Mouse (Mus musculus): ENCODE measurements at regions not wholly inside any gene's neighbourhood (a gene's known extent, or its start where the extent isn't known, plus 50 kb on each side); places are given as distances from the start of the nearest gene placed in this dataset.

- Histone ChIP-seq H3K27me3 (ENCODE audit: control insufficient read depth, insufficient read depth, low read length) (no peaks in the 10 kb centered on the region), H3K4me1 (ENCODE audit: control insufficient read depth, insufficient read depth, low read length) (no peaks in the 10 kb centered on the region), H3K4me2 (replicated peaks; ENCODE audit: low read depth, low read length) (no peak overlapping the region), H3K36me3 (ENCODE audit: control insufficient read depth, insufficient read depth, low read length) (no peaks in the 10 kb centered on the region), H3K4me3 (ENCODE audit: low read length) (no peak overlapping the region), H3K9ac (ENCODE audit: low read depth, low read length) (no peak overlapping the region), H3K27ac (ENCODE audit: low read depth, low read length) (no peak overlapping the region), H3K9me3 (ENCODE audit: control insufficient read depth, low read length) (no peaks in the 10 kb centered on the region)
- ATAC-seq (ENCODE audit: low FRiP score, low TSS enrichment): no peak
- 93% methylated on average over 11 of the region's 11 CpGs for WGBS
Observed at GRCm38 (mm10) chr1:154008593-154009310, 108.7 kb upstream of the Teddm2 start.

- no peak overlapping the region for H3K4me3 ChIP-seq (ENCODE audit: low read length)
- 91% methylated on average over 4 of the region's 4 CpGs for WGBS
- ATAC-seq (ENCODE audit: low FRiP score, low TSS enrichment): no peak
- no peak overlapping the region for H3K9ac ChIP-seq (ENCODE audit: low read depth, low read length)
- H3K9me3 ChIP-seq (ENCODE audit: control insufficient read depth, low read length): no peaks in the 10 kb centered on the region
- H3K27me3 ChIP-seq (ENCODE audit: control insufficient read depth, insufficient read depth, low read length): no peaks in the 10 kb centered on the region
- H3K4me2 ChIP-seq (replicated peaks; ENCODE audit: low read depth, low read length): no peak overlapping the region
- H3K36me3 ChIP-seq (ENCODE audit: control insufficient read depth, insufficient read depth, low read length): no peaks in the 10 kb centered on the region
- no peak overlapping the region for H3K27ac ChIP-seq (ENCODE audit: low read depth, low read length)
- H3K4me1 ChIP-seq (ENCODE audit: control insufficient read depth, insufficient read depth, low read length): no peaks in the 10 kb centered on the region
Observed at GRCm38 (mm10) chr1:154010681-154011080, 110.7 kb upstream of the Teddm2 start.

- Histone ChIP-seq H3K9ac (ENCODE audit: low read depth, low read length) (no peak overlapping the region), H3K4me2 (replicated peaks; ENCODE audit: low read depth, low read length) (no peak overlapping the region), H3K27ac (ENCODE audit: low read depth, low read length) (no peak overlapping the region), H3K4me3 (ENCODE audit: low read length) (no peak overlapping the region), H3K9me3 (ENCODE audit: control insufficient read depth, low read length) (no peaks in the 10 kb centered on the region), H3K36me3 (ENCODE audit: control insufficient read depth, insufficient read depth, low read length) (no peaks in the 10 kb centered on the region), H3K27me3 (ENCODE audit: control insufficient read depth, insufficient read depth, low read length) (no peaks in the 10 kb centered on the region), H3K4me1 (ENCODE audit: control insufficient read depth, insufficient read depth, low read length) (no peaks in the 10 kb centered on the region)
- ATAC-seq (ENCODE audit: low FRiP score, low TSS enrichment): no peak
- WGBS: 60% methylated on average over 2 of the region's 2 CpGs
Observed at GRCm38 (mm10) chr1:154016516-154016915, 116.5 kb upstream of the Teddm2 start.

- no peak overlapping the region for H3K4me3 ChIP-seq (ENCODE audit: low read length)
- ATAC-seq (ENCODE audit: low FRiP score, low TSS enrichment): no peak
- 88% methylated on average over 6 of the region's 6 CpGs for WGBS
Observed at GRCm38 (mm10) chr1:154018241-154018640, 118.2 kb upstream of the Teddm2 start.

GRCm38 (mm10) chr1:154024301-154024700 is 124.3 kb upstream of the Teddm2 start:
- no peaks in the 10 kb centered on the region for H3K4me1 ChIP-seq (ENCODE audit: control insufficient read depth, insufficient read depth, low read length)
- H3K4me2 ChIP-seq (replicated peaks; ENCODE audit: low read depth, low read length): no peak overlapping the region
- no peaks in the 10 kb centered on the region for H3K9me3 ChIP-seq (ENCODE audit: control insufficient read depth, low read length)
- H3K27me3 ChIP-seq (ENCODE audit: control insufficient read depth, insufficient read depth, low read length): no peaks in the 10 kb centered on the region
- 78% methylated on average over 3 of the region's 3 CpGs for WGBS
- H3K36me3 ChIP-seq (ENCODE audit: control insufficient read depth, insufficient read depth, low read length): no peaks in the 10 kb centered on the region
- no peak for ATAC-seq (ENCODE audit: low FRiP score, low TSS enrichment)
- H3K27ac ChIP-seq (ENCODE audit: low read depth, low read length): no peak overlapping the region
- H3K4me3 ChIP-seq (ENCODE audit: low read length): no peak overlapping the region
- H3K9ac ChIP-seq (ENCODE audit: low read depth, low read length): no peak overlapping the region

More at GRCm38 (mm10) chr1:154018241-154018640, 118.2 kb upstream of the Teddm2 start:
- no peaks in the 10 kb centered on the region for H3K27me3 ChIP-seq (ENCODE audit: control insufficient read depth, insufficient read depth, low read length)
- H3K4me1 ChIP-seq (ENCODE audit: control insufficient read depth, insufficient read depth, low read length): no peaks in the 10 kb centered on the region
- H3K4me2 ChIP-seq (replicated peaks; ENCODE audit: low read depth, low read length): no peak overlapping the region
- H3K9ac ChIP-seq (ENCODE audit: low read depth, low read length): no peak overlapping the region
- no peak overlapping the region for H3K27ac ChIP-seq (ENCODE audit: low read depth, low read length)
- H3K9me3 ChIP-seq (ENCODE audit: control insufficient read depth, low read length): no peaks in the 10 kb centered on the region
- H3K36me3 ChIP-seq (ENCODE audit: control insufficient read depth, insufficient read depth, low read length): no peaks in the 10 kb centered on the region

- Histone ChIP-seq H3K4me2 (replicated peaks; ENCODE audit: low read depth, low read length) (no peak overlapping the region), H3K27me3 (ENCODE audit: control insufficient read depth, insufficient read depth, low read length) (no peaks in the 10 kb centered on the region), H3K36me3 (ENCODE audit: control insufficient read depth, insufficient read depth, low read length) (no peaks in the 10 kb centered on the region), H3K9ac (ENCODE audit: low read depth, low read length) (no peak overlapping the region), H3K9me3 (ENCODE audit: control insufficient read depth, low read length) (no peaks in the 10 kb centered on the region), H3K4me1 (ENCODE audit: control insufficient read depth, insufficient read depth, low read length) (no peaks in the 10 kb centered on the region), H3K27ac (ENCODE audit: low read depth, low read length) (no peak overlapping the region), H3K4me3 (ENCODE audit: low read length) (no peak overlapping the region)
- no peak for ATAC-seq (ENCODE audit: low FRiP score, low TSS enrichment)
- 89% methylated on average over 4 of the region's 4 CpGs for WGBS
Observed at GRCm38 (mm10) chr1:154027303-154027702, 127.3 kb upstream of the Teddm2 start.

GRCm38 (mm10) chr1:154029826-154030225 is 129.8 kb upstream of the Teddm2 start:
- Histone ChIP-seq H3K4me2 (replicated peaks; ENCODE audit: low read depth, low read length) (no peak overlapping the region), H3K27me3 (ENCODE audit: control insufficient read depth, insufficient read depth, low read length) (no peaks in the 10 kb centered on the region; the same call in 1 of the 2 replicates), H3K27ac (ENCODE audit: low read depth, low read length) (no peak overlapping the region), H3K4me3 (ENCODE audit: low read length) (no peak overlapping the region), H3K9ac (ENCODE audit: low read depth, low read length) (no peak overlapping the region), H3K4me1 (ENCODE audit: control insufficient read depth, insufficient read depth, low read length) (no peaks in the 10 kb centered on the region), H3K9me3 (ENCODE audit: control insufficient read depth, low read length) (no peaks in the 10 kb centered on the region), H3K36me3 (ENCODE audit: control insufficient read depth, insufficient read depth, low read length) (no peaks in the 10 kb centered on the region)
- no peak for ATAC-seq (ENCODE audit: low FRiP score, low TSS enrichment)
- 79% methylated on average over 3 of the region's 3 CpGs for WGBS

- 18% methylated on average over 14 of the region's 14 CpGs for WGBS
- Histone ChIP-seq H3K4me2 (replicated peaks; ENCODE audit: low read depth, low read length) (0 out of 2 replicates have a peak overlapping the region, but pooled peaks have one; percentile 1), H3K9ac (ENCODE audit: low read depth, low read length) (no peak overlapping the region), H3K27me3 (ENCODE audit: control insufficient read depth, insufficient read depth, low read length) (no peaks in the 10 kb centered on the region; the same call in 1 of the 2 replicates), H3K36me3 (ENCODE audit: control insufficient read depth, insufficient read depth, low read length) (no peaks in the 10 kb centered on the region), H3K4me1 (ENCODE audit: control insufficient read depth, insufficient read depth, low read length) (no peaks in the 10 kb centered on the region), H3K9me3 (ENCODE audit: control insufficient read depth, low read length) (no peaks in the 10 kb centered on the region), H3K4me3 (ENCODE audit: low read length) (no peak overlapping the region; the same call in 1 of the 2 replicates), H3K27ac (ENCODE audit: low read depth, low read length) (no peak overlapping the region)
- peak; percentile 57; the same call in 1 of the 2 replicates for ATAC-seq (ENCODE audit: low FRiP score, low TSS enrichment)
Observed at GRCm38 (mm10) chr1:154032669-154033099, 132.7 kb upstream of the Teddm2 start.

GRCm38 (mm10) chr1:154033958-154034606 is 134.1 kb upstream of the Teddm2 start:
- Histone ChIP-seq H3K9ac (ENCODE audit: low read depth, low read length) (no peak overlapping the region), H3K4me2 (replicated peaks; ENCODE audit: low read depth, low read length) (no peak overlapping the region), H3K4me3 (ENCODE audit: low read length) (no peak overlapping the region), H3K27me3 (ENCODE audit: control insufficient read depth, insufficient read depth, low read length) (no peaks in the 10 kb centered on the region; the same call in 1 of the 2 replicates), H3K4me1 (ENCODE audit: control insufficient read depth, insufficient read depth, low read length) (no peaks in the 10 kb centered on the region), H3K27ac (ENCODE audit: low read depth, low read length) (no peak overlapping the region), H3K9me3 (ENCODE audit: control insufficient read depth, low read length) (no peaks in the 10 kb centered on the region), H3K36me3 (ENCODE audit: control insufficient read depth, insufficient read depth, low read length) (no peaks in the 10 kb centered on the region)
- ATAC-seq (ENCODE audit: low FRiP score, low TSS enrichment): no peak
- 73% methylated on average over 13 of the region's 13 CpGs for WGBS
